Mouse (Mus musculus) midbrain, embryonic 15.5 days (tissue): ENCODE measurements around the gene Coq6. TPM values are rescaled to one million over a fixed set of nuclear protein-coding genes. Genes with fewer than 3 reads are reported as not detected.
A peak's percentile ranks its signal among the peaks of the same experiment; 100 is the strongest.

Experiments used
- ATAC-seq: fragments of 200-750 bp; cut with Nextera tagmentation; replicated peaks from 2 replicates; pipeline ENCODE4 v1.8.0; 2017; ENCODE audit warnings: moderate TSS enrichment
- H3K27ac ChIP-seq: fragments of 300-500 bp; sonication (generic); 2 replicates; pipeline ENCODE4 v1.5.1; 2015; ENCODE audit warnings: mild to moderate bottlenecking, inconsistent platforms
- H3K27me3 ChIP-seq: fragments of 300-500 bp; sonication (generic); replicated peaks from 2 replicates; pipeline ENCODE4 v1.6.1; 2015; ENCODE audit warnings: inconsistent platforms
- H3K36me3 ChIP-seq: fragments of 300-500 bp; sonication (generic); replicated peaks from 2 replicates; pipeline ENCODE4 v1.6.1; 2015; ENCODE audit warnings: inconsistent platforms
- H3K4me1 ChIP-seq: fragments of 300-500 bp; sonication (generic); 2 replicates; pipeline ENCODE4 v1.6.1; 2015; ENCODE audit warnings: inconsistent platforms
- H3K4me2 ChIP-seq: fragments of 300-500 bp; sonication (generic); 2 replicates; pipeline ENCODE4 v1.6.1; 2015; ENCODE audit warnings: inconsistent platforms, mild to moderate bottlenecking, moderate library complexity
- H3K4me3 ChIP-seq: fragments of 300-500 bp; sonication (generic); 2 replicates; pipeline ENCODE4 v1.5.1; 2015; ENCODE audit warnings: mild to moderate bottlenecking, inconsistent platforms
- H3K9ac ChIP-seq: fragments of 300-500 bp; sonication (generic); 2 replicates; pipeline ENCODE4 v1.6.1; 2015; ENCODE audit warnings: mild to moderate bottlenecking, inconsistent platforms
- H3K9me3 ChIP-seq: fragments of 300-500 bp; sonication (generic); 2 replicates; pipeline ENCODE4 v1.6.1; 2016; ENCODE audit warnings: inconsistent platforms
- WGBS: fragments of 180-500 bp; shearing (Covaris S2); methylation state at CpG from one replicate; pipeline ENCODE4 v1.1.7; 2015; ENCODE audit warnings: mixed read lengths; 5-methylcytosine and 5-hydroxymethylcytosine counted together
- polyA plus RNA-seq: library from polyadenylated mRNA; unstranded; fragments of >200 nt; fragmentation: Nextera tagmentation; extraction: Ambion mirVana; gene quantifications from 2 replicates; pipeline ENCODE4 v1.2.1, GENCODE M21; 2015

Gene Coq6
- polyA plus RNA-seq, 1 experiment from 2014 or later, result 47.5 TPM

DNA sequence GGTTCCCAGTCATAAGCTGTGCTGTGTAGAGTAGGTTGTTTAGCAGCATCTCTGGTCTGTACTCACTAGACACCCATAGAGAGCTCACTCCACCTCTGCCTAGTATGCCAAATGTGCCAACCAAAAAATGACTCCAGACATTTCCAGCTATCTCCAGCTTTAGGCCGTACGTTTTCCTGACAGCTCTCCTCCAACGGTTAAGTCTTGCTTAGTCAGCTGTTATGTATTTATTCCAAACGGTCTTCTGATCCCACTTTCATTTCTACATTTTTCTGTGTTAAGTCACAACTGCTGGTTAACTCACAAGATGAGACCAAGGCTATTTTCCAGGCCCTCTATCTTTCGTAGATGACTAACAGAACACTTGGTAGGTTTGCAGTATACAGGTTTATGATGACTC is 37.2 kb downstream of the Coq6 start:
- Histone ChIP-seq H3K4me2 (no peak overlapping the region), H3K27me3 (no peaks in the 10 kb centered on the region), H3K4me1 (no peaks in the 10 kb centered on the region), H3K9me3 (no peaks in the 10 kb centered on the region), H3K36me3 (no peaks in the 10 kb centered on the region), H3K27ac (no peak overlapping the region), H3K4me3 (no peak overlapping the region), H3K9ac (no peak overlapping the region)
- ATAC-seq, result no peak
- 90% methylated on average over 5 of the region's 5 CpGs for WGBS

DNA sequence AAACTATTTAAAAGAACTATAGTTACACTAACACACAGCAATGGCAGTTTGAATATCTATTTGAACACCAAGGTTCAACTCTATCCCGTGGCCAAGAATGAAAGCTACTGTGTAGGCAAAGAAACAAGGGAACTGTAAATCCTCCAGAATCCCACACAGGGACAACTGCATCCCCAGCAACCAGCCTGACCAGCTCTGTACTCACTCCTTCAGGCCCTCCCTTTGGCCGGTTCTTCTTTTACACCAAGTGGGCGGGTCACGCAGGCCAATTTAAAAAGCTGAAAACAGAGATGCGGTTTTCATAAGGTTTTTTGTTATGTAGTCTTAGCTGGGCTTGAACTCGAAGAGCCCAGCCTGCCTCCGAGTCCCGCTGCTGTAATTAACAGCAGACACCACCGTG is 37.7 kb downstream of the Coq6 start:
- H3K27ac ChIP-seq, result no peak overlapping the region
- no peak for ATAC-seq
- H3K27me3 ChIP-seq, result no peaks in the 10 kb centered on the region
- H3K9me3 ChIP-seq, result no peaks in the 10 kb centered on the region
- H3K4me2 ChIP-seq, result no peak overlapping the region
- no peaks in the 10 kb centered on the region for H3K4me1 ChIP-seq
- no peak overlapping the region for H3K9ac ChIP-seq
- H3K4me3 ChIP-seq, result no peak overlapping the region
- WGBS, result 82% methylated on average over 9 of the region's 9 CpGs
- no peaks in the 10 kb centered on the region for H3K36me3 ChIP-seq

DNA sequence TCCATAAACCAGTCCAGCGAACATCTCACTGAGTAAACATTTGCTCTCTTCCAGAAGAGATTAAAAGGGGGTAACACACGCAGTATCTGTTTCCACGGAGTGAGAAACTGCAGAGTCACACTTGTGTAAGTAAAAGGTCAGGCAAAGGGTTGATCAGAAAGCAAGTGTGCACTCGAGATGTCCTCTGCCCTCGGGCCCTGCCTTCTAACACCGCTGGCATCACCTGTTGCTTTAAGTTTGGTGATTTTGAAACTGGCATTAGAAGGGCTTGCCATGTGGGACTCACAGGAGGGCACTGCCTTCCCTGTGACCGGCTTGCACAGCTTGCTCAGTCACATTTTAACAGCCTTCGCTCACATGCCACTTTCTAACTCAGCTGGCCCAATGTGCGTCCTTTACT is 38.2 kb downstream of the Coq6 start:
- Histone ChIP-seq H3K27me3 (no peaks in the 10 kb centered on the region), H3K4me3 (no peak overlapping the region), H3K27ac (no peak overlapping the region), H3K9ac (no peak overlapping the region), H3K4me2 (no peak overlapping the region), H3K36me3 (no peaks in the 10 kb centered on the region), H3K9me3 (no peaks in the 10 kb centered on the region), H3K4me1 (no peaks in the 10 kb centered on the region)
- 89% methylated on average over 9 of the region's 9 CpGs for WGBS
- no peak for ATAC-seq

DNA sequence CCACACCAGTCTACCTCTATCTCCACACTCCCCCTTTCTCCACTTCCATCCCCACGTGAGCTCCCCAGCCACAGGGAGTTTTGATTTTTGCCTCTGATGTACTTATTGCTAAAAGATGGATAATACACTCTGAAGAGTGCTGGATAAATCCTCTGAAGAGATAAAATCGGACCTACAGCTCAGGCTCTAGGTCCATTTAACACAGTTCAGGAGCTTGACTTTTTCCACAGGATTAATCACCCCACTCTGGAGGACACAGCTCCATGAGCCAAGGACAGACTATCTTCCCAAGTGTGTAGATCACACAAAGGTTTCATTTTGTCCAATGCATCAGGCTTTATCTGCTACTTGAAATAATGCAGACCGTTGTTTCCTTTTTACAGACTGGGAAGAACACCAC is 38.6 kb downstream of the Coq6 start:
- Histone ChIP-seq H3K4me1 (no peaks in the 10 kb centered on the region), H3K4me2 (no peak overlapping the region), H3K27ac (no peak overlapping the region), H3K9ac (no peak overlapping the region), H3K4me3 (no peak overlapping the region), H3K36me3 (no peaks in the 10 kb centered on the region), H3K27me3 (no peaks in the 10 kb centered on the region), H3K9me3 (no peaks in the 10 kb centered on the region)
- WGBS, result 84% methylated on average over 3 of the region's 3 CpGs
- ATAC-seq, result no peak

DNA sequence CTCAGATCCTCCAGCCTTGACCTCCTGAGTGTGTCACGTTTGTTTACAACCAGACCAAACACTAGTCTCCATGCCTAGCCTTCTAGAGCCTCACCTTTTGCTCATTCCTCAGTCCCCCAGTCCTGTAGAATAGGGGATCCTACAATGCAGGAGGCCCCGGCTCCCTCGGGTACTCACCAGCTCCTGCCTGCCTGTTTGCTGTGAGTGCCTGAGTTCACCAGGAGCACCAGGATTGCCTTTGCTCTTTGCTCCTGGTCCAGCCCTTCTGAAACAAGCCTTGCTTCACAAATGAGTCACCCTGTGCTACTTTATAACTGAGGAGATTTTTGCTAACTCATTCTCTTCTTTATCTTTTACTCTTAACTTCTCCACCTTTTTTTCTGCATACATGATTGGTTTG is 39.2 kb downstream of the Coq6 start:
- Histone ChIP-seq H3K27ac (no peak overlapping the region), H3K4me3 (no peak overlapping the region), H3K9me3 (no peaks in the 10 kb centered on the region), H3K4me2 (no peak overlapping the region), H3K36me3 (no peaks in the 10 kb centered on the region), H3K9ac (no peak overlapping the region), H3K27me3 (no peaks in the 10 kb centered on the region), H3K4me1 (no peaks in the 10 kb centered on the region)
- no peak for ATAC-seq
- 69% methylated on average over 3 of the region's 3 CpGs for WGBS

DNA sequence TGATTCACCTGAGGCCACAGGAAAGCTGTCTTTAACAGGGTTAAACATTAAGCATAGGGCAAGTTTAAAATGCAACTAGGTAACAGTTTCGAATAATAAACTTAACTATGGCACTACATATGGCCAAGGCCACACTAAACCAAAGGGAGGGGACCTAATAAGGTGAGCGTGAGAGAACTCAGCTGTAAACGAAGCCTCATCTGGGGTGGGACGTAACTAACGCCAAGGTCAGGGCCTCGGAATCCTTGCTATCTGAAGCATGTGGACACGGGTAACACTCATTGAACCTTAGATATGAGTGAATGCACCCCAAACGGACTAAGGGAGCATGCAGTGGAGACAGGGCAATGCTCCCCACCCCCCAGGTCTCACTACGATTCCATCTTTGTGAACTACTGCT is 41.5 kb downstream of the Coq6 start:
- Histone ChIP-seq H3K9me3 (no peaks in the 10 kb centered on the region), H3K27me3 (no peaks in the 10 kb centered on the region), H3K4me3 (no peak overlapping the region), H3K27ac (no peak overlapping the region), H3K4me1 (peaks cover 3% of the 10 kb centered on the region), H3K4me2 (no peak overlapping the region), H3K36me3 (no peaks in the 10 kb centered on the region), H3K9ac (no peak overlapping the region)
- WGBS, result 81% methylated on average over 9 of the region's 9 CpGs
- ATAC-seq, result no peak

DNA sequence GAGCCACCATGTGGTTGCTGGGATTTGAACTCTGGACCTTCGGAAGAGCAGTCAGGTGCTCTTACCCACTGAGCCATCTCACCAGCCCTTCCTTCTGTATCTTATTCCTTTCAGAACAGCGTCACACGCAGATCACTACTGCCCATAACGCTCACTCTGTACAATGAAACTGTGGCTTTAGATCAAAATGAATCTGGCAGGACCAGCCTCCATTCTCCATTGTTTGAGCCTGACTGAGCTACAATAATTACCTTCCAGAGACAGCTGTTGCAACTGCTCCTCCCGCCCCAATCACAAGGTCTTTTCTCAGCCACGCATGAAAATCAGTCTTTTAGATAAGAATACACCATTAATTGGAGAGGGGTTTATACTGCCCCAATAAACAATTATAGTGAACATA is 43.1 kb downstream of the Coq6 start:
- no peak for ATAC-seq

DNA sequence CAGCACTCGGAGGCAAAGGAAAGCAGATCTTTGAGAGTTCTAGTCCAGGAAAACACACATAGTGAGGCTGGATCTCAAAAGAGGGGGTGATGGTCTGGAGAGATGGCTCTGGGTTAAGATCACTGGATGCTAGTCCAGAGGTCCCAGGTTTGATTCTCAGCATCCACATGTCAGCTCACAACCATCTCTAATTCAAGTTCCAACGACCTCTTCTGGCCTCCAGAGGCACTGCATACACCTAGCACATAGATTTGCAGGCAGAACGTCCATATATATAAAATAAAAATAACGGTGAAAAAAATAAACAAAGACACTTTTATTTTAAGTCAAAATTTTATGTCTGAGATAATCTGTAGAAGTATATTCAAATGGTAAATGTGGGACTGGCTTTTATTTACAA is 45.8 kb downstream of the Coq6 start:
- 65% methylated on average over 4 of the region's 4 CpGs for WGBS
- no peak overlapping the region for H3K9ac ChIP-seq
- H3K4me3 ChIP-seq, result no peak overlapping the region

More for the DNA sequence above, 43.1 kb downstream of the Coq6 start:
- Histone ChIP-seq H3K36me3 (no peaks in the 10 kb centered on the region), H3K4me1 (peaks cover 10% of the 10 kb centered on the region), H3K9ac (no peak overlapping the region), H3K4me2 (no peak overlapping the region), H3K4me3 (no peak overlapping the region), H3K9me3 (no peaks in the 10 kb centered on the region), H3K27me3 (no peaks in the 10 kb centered on the region), H3K27ac (no peak overlapping the region)
- 74% methylated on average over 6 of the region's 6 CpGs for WGBS

DNA sequence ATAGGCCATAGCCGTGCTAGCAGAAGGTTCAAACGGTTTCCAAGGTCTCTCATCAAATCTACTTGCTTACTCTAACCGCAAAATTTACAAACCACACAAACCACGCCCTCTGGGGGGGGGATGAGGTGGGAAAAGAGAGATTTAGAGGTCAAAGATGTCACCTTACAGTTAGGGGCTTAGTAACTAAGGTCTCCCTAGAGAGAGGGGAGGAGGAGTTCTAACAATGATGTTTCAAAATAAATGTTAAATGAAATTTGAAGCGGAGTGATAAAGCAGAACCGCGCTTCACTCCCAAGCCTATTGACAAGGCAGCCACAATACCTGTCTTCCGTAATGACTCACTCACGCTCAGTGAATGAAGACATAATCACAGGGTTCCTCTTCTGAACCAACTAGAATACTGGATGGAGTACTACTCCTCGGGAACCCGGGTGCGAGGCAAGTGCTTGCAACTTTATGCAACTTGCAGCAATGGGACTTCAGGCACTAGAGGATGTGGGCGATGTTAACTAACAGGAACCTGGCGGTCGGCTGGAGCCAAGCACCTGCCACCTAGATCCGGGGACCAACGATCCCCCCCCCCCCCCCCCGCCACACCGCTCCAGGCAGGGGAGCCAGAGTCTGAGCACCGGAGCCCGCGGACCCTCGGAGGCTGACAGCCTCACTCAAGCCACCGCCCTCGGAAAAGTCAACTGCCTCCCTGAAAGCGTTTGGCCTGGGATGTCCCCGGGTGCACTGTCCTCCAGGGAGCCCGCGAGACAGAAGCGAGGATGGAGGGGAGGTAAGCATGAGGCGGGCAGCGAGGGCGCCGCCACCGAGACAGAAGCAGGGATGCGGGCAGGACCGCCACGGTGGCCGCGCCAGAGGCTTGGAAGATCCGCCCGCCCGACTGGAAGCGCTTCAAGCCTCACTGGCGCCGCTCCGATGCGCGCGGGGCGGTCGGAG is 46.7 kb downstream of the Coq6 start:
- 1% methylated on average over 49 of the region's 52 CpGs for WGBS
- Histone ChIP-seq H3K36me3 (no peaks in the 10 kb centered on the region), H3K9me3 (no peaks in the 10 kb centered on the region), H3K27me3 (no peaks in the 10 kb centered on the region), H3K27ac (peak overlapping the region; percentile 93), H3K9ac (peak overlapping the region; percentile 92), H3K4me3 (peak overlapping the region; percentile 94), H3K4me1 (peaks cover 12% of the 10 kb centered on the region), H3K4me2 (peak overlapping the region; percentile 90)
- ATAC-seq, result peak; percentile 81

More for the DNA sequence above, 45.8 kb downstream of the Coq6 start:
- Histone ChIP-seq H3K27ac (no peak overlapping the region), H3K27me3 (no peaks in the 10 kb centered on the region), H3K4me1 (peaks cover 12% of the 10 kb centered on the region), H3K36me3 (no peaks in the 10 kb centered on the region), H3K9me3 (no peaks in the 10 kb centered on the region), H3K4me2 (no peak overlapping the region)
- ATAC-seq, result no peak

DNA sequence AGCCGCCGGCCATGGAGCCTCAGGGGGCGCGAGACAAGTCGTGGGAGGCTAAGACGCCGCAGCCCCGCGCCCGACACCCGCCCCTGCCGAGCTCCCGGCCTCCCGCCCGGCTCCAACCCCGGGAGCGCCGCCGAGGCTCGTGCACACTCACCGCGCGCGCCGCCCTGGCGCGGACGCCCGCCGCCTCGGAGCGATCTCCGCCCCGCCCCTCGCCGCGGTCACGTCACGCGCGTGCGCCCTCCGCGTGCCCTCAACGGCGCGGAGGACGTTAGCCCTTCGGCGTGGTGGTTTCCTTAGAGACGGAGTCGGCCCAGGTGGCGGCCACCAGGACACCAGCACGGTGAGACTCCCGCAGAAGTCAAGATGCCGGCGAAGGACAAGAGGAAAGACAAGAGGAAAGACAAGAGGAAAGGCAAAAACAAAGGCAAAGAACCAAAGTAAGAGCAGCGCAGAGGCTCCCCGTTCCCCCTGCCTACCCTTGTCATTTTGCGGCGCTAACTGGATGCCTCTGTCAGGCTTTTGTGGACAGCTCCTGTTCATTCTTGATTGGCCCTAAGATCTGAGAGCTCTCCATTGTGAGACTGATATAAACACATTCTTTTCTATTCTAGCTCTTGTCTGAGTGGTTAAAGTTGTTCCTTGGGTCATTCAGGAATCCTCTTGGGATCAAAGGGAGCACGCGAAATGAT is 47.5 kb downstream of the Coq6 start, which contains the start of the genes Entpd5 and Bbof1:
Gene Entpd5, minus strand, starts transcription at position 211 of the 689 bp plus-strand sequence.
Gene Bbof1, plus strand, starts transcription at position 253 of the 689 bp plus-strand sequence.
- Histone ChIP-seq H3K4me3 (peak within 1 kb of the TSS; percentile 94), H3K36me3 (no peaks in the 10 kb centered on the region), H3K27ac (peak within 1 kb of the TSS; percentile 93), H3K27me3 (no peaks in the 10 kb centered on the region), H3K4me2 (peak within 1 kb of the TSS; percentile 90), H3K9me3 (no peaks in the 10 kb centered on the region), H3K4me1 (peaks cover 12% of the 10 kb centered on the region), H3K9ac (peak within 1 kb of the TSS; percentile 92)
- ATAC-seq, result peak; percentile 93
- WGBS, result under 1% methylated on average over 57 of the region's 63 CpGs

DNA sequence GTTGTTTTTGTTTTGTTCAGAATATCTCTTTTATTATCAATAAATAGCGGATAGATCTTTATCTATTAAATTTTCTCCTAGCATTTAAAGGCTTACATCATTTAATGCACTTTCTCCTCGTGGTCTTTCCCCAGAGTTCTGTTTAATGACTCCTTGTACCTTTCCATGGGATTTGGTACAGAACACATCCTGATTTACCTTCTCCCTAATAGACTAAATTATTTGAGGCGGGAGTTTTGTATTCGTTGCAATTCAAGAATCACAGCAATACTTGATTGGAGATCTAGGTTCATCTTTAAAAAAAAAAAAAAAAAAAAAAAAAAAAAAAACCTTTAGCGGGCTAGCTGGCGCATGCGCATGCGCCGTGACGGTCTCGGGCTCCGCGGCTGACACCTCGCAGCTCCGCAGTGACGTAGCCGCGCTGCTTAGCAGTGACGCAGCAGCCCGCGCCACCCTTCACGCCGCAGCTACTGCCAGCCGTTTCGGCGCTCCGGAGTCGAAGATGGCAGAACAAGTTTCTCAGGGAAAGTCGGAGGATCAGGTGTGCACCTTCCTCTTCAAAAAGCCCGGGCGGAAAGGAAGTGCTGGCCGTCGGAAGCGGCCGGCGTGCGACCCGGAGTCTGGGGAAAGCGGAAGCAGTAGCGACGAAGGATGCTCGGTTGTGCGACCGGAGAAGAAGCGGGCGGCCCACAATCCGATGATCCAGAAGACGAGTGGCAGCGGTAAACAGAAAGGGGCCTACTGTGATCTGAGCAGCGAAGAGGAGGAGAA is 55.6 kb downstream of the Coq6 start, which contains the start of gene Rnf113a2:
Gene Rnf113a2, plus strand, starts transcription at position 363 of the 771 bp plus-strand sequence.
- Histone ChIP-seq H3K4me2 (peak within 1 kb of the TSS; percentile 68), H3K4me3 (peak within 1 kb of the TSS; percentile 59), H3K9ac (peak within 1 kb of the TSS; percentile 54), H3K4me1 (peaks cover 8% of the 10 kb centered on the region), H3K27ac (peak within 1 kb of the TSS; percentile 83), H3K36me3 (0 out of 2 replicates have a peak, but pooled peaks cover 3% of the 10 kb centered on the region), H3K27me3 (no peaks in the 10 kb centered on the region), H3K9me3 (no peaks in the 10 kb centered on the region)
- peak; percentile 95 for ATAC-seq
- WGBS, result 3% methylated on average over 50 of the region's 50 CpGs

DNA sequence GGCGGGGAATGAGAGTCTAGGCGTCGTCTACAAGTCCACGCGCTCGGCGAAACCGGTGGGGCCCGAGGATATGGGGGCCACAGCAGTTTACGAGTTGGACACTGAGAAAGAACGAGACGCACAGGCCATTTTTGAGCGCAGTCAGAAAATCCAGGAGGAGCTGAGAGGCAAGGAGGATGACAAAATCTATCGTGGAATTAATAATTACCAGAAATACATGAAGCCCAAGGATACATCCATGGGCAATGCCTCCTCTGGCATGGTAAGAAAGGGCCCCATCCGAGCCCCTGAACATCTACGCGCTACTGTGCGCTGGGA is 56.1 kb downstream of the Coq6 start:
- peak overlapping the region; percentile 68 for H3K4me2 ChIP-seq
- H3K4me1 ChIP-seq, result peaks cover 8% of the 10 kb centered on the region
- H3K27ac ChIP-seq, result peak overlapping the region; percentile 83
- H3K9me3 ChIP-seq, result no peaks in the 10 kb centered on the region
- peak overlapping the region; percentile 54 for H3K9ac ChIP-seq
- H3K27me3 ChIP-seq, result no peaks in the 10 kb centered on the region
- WGBS, result 34% methylated on average over 18 of the region's 18 CpGs
- peak; percentile 42 for ATAC-seq
- 0 out of 2 replicates have a peak, but pooled peaks cover 3% of the 10 kb centered on the region for H3K36me3 ChIP-seq
- H3K4me3 ChIP-seq, result peak overlapping the region; percentile 59
